Mouse (Mus musculus) splenic B cell, adult 2 months (primary cell): Measurements from ENCODE around the gene Nrgn.

ENCODE experiments used
- DNase-seq: peaks from one replicate; pipeline ENCODE4 v3.0.0-alpha.2; 2011; ENCODE audit warnings: low read depth, low spot score
- H3K27me3 ChIP-seq: 2 replicates; pipeline ENCODE4 v1.6.1; 2012; ENCODE audit warnings: mild to moderate bottlenecking, low read length, moderate library complexity, mixed read lengths; ENCODE audit not compliant: control insufficient read depth, poor library complexity, insufficient read depth, severe bottlenecking
- H3K36me3 ChIP-seq: 2 replicates; pipeline ENCODE4 v1.6.1; 2012; ENCODE audit warnings: mild to moderate bottlenecking, low read length, moderate library complexity, mixed read lengths; ENCODE audit not compliant: control insufficient read depth, poor library complexity, insufficient read depth, severe bottlenecking

Gene Nrgn

DNA sequence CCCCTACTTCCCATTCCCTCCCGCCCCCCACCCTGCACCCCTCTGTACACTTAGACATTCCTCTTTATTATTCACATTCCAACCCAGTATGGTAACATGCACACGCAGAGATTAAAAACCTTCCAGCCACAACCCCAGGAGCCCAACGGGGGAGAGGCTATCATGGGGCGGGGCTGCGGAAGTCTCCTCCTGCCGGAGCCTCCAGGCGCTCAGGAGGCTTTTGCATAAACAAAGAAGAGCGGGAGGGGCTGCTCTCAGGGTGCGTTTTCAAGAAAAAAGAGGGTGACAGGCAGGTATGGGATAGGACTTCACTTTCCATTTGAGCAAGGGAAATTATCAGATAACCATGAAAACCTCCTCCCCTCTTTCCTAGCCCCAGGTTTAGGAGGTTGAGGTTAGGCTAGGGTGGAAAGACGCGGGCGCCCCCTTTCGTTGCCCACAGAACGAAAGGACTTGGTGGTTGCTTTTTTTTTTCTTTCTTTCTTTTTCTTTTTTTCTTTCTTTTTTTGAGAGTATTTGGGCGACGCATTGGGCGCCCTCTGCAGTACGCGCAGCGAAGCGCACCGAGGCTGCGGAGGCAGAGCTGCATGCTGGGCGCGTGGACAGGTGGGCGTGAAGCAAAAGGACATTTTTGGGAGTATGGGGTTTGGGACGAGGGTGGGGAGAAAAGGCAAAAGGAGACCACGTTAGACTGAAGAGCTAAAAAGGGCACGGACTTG is 8.1 kb downstream of the Nrgn start:
- peak; percentile 69 for DNase-seq
- Histone ChIP-seq H3K36me3 (no peaks in the 10 kb centered on the region), H3K27me3 (0 out of 2 replicates have a peak, but pooled peaks cover 2% of the 10 kb centered on the region)

- Histone ChIP-seq H3K27me3 (no peaks in the 10 kb centered on the region), H3K36me3 (no peaks in the 10 kb centered on the region)
- no peak for DNase-seq
Measured at GRCm38 (mm10) chr9:37543869-37544440, 8.7 kb downstream of the Nrgn start.

DNA sequence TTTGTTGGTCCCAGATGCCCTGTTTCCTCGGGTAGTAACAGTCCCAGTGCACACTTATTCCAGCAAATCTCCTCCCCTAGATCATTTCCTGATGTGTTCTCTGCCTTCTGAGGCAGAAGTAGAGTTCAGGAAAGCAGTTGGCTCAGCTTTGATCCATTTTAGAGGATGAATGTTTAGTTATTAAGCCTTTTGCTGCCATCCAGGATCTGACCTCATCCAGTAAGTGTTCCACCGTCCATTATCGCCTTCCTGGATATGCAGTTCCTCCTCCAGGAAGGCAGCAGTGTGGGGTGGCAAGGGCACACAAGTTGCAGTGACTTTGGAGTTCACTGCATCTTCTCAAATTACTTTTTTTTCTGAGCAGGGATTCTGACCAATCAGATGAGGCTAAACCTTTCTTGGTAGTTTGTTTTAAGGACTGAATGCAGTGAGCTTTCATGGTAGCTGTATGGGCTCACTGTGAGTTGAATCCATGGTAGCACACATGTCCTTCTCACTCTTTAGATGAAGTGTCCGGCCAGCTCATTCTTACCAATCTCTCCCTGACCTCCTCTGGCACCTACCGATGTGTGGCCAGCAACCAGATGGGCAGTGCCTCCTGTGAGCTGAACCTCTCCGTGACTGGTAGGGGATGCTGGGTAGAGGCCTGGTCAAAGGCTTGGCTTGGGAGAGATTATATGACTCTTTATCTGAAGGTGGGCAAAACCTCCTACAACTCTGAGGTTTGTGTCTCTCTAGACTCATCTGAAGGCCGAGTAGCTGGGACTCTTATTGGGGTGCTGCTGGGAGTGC is 10.7 kb downstream of the Nrgn start:
- Histone ChIP-seq H3K36me3 (no peaks in the 10 kb centered on the region), H3K27me3 (no peaks in the 10 kb centered on the region)
- DNase-seq: no peak

DNA sequence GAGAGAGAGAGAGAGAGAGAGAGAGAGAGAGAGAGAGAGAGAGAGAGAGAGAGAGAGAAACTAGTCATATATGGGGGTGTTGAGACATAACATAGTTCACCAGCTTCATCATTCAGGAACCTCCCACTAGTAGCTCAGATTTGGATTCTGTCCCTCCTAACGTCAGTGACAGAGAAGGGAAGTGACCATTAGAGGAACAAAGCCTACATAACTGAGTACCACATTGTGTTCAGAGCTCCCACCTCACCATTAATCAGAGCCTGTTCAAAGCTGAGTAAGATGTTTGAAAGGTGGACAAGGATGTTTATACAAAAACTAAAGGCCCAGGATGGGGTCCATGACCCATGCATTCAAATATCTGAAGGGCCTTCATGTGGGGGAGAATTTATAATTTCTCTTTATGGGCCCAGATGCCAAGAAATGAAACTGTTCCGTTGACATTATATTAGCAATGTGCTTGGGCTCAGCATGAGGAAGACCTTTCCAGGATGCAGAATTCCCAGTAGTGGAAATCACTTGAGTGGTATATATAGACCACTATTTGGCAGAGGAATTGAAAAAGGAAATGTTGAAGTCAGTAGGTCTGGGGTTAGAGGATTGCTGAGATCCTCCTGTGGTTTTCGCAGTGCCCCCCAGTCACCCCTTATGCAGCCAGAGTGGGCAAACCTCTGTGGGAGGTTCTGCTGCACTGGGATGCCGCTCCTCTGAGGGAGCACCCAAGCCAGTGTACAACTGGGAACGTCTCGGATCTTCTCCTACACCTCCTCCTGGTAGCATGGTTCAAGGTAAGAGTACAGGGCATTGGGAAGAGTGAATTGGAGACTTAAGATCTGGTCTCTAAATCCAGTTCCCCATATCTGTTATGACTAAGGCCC is 11.8 kb downstream of the Nrgn start:
- no peaks in the 10 kb centered on the region for H3K36me3 ChIP-seq
- H3K27me3 ChIP-seq: no peaks in the 10 kb centered on the region
- DNase-seq: no peak

DNA sequence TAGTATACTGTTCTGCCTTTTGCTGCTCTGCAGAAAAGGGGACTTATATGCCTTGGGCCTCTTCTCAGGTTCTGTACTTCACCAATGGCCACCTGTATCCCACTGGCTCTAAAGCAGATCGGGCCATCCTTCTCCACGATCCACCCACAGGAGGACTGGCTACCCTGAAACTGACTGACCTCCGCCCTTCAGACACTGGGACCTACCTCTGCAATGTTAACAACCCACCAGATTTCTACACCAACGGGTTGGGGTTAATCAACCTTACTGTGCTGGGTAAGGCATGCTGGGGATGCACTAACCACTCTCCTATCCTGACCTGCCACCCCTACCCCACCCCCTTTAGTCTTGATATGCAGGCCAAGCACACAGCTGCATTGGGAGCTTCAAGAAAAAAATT is 12.5 kb downstream of the Nrgn start:
- Histone ChIP-seq H3K27me3 (no peaks in the 10 kb centered on the region), H3K36me3 (no peaks in the 10 kb centered on the region)
- no peak for DNase-seq

- DNase-seq: no peak
- H3K36me3 ChIP-seq: no peaks in the 10 kb centered on the region
- no peaks in the 10 kb centered on the region for H3K27me3 ChIP-seq
Measured at GRCm38 (mm10) chr9:37539170-37540025, 13.3 kb downstream of the Nrgn start, which contains the start of gene Vsig2. Gene Vsig2 (plus strand): TSS chr9:37539255.

GRCm38 (mm10) chr9:37537658-37538250 is 14.9 kb downstream of the Nrgn start:
- H3K36me3 ChIP-seq: no peaks in the 10 kb centered on the region
- DNase-seq: no peak

GRCm38 (mm10) chr9:37536851-37537250 is 15.9 kb downstream of the Nrgn start:
- DNase-seq: no peak
- H3K36me3 ChIP-seq: no peaks in the 10 kb centered on the region
- no peaks in the 10 kb centered on the region for H3K27me3 ChIP-seq

More at GRCm38 (mm10) chr9:37537658-37538250, 14.9 kb downstream of the Nrgn start:
- no peaks in the 10 kb centered on the region for H3K27me3 ChIP-seq

- Histone ChIP-seq H3K36me3 (no peaks in the 10 kb centered on the region), H3K27me3 (peaks cover 3% of the 10 kb centered on the region)
- no peak for DNase-seq
Measured at GRCm38 (mm10) chr9:37530888-37531705, 21.6 kb downstream of the Nrgn start.

DNA sequence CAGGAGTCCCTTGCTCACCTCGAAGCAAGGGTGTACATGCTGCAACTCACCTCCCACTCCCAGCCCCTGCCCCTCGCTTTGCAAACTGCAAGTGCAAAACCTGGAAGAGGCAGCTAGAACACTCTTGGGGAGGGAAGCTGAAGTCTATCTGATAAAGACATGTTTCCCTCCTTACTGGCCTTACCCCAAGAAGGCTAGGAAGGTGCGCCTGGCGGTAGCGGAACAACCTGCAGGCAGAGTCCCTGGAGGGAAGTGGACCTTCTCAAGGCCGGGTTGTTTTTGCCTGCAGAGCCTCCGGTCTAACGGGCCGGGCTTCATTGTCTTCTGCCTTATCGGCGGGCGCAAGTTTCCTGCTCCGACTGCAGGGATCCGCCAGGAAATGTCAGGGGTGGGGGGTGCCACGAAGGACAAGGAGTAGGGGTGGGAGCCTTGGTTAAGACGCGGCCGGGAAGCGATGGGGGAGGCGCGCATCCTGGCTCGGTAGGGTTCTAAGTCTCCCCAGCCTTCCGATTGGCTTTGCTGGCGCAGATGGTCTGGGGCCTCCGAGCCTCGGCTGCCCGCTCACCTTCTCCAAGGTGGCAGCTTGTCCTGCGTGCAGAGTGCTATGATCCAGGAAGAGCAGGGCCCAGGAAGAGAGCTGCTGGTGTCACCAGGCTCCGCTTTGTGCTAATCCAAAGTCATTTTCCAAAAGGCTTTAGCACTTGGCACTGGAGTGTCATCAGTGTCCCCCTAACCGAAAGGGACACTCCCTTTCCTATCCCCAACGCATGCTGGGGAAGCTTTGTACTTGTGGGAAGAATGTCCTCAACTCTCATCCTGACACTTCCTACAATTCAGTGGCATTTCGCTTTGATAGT is 22.4 kb downstream of the Nrgn start:
- peak; percentile 65 for DNase-seq
- no peaks in the 10 kb centered on the region for H3K36me3 ChIP-seq
- H3K27me3 ChIP-seq: peaks cover 3% of the 10 kb centered on the region

GRCm38 (mm10) chr9:37528225-37528970 is 24.3 kb downstream of the Nrgn start:
- DNase-seq: no peak
- Histone ChIP-seq H3K36me3 (peaks cover under 1% of the 10 kb centered on the region; the same call in 1 of the 2 replicates), H3K27me3 (peaks cover 3% of the 10 kb centered on the region)
